Mouse (Mus musculus): ENCODE measurements around the gene Uevld. TPM values are rescaled to one million over a fixed set of nuclear protein-coding genes. Genes with fewer than 3 reads are reported as not detected.
A peak's percentile ranks its signal among the peaks of the same experiment; 100 is the strongest.
"Not testable (repeated sequence)": the region's sequence is repeated elsewhere in the genome, so short reads cannot be mapped to it uniquely, and the experiment has no call there.

The Uevld gene
- polyA plus RNA-seq, 1 experiment from 2014 or later, result 13.5 TPM

DNA sequence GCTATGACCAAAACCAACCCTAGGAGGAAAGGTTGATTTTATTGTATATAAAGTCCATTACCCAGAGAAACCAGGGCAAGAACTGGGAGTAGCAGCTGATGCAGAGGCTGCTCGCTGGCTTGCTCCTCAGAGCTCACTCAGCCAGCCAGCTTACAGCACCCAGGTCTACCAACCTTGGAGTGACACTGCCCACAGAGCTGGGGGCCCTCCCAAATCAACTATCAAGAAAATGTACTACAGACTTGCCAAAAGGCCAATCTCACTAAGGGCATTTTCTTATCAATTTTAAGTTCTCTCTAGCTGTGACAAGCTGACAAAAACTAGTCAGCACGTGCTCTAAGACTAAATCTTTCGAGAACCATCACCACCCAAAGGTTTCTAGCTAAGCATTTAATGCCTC is 37.2 kb upstream of the Uevld start:
- no peaks in the 10 kb centered on the region for H3K9me3 ChIP-seq (replicated peaks)
- H3K27ac ChIP-seq (replicated peaks), result no peak overlapping the region
- no peak for DNase-seq (ENCODE audit: low spot score)
- no peaks in the 10 kb centered on the region for H3K27me3 ChIP-seq (ENCODE audit: low read depth, poor library complexity, severe bottlenecking)
- H3K4me3 ChIP-seq, result no peak overlapping the region
- WGBS, result 95% methylated on average over 3 of the region's 3 CpGs
- peaks cover 2% of the 10 kb centered on the region; the same call in 1 of the 2 replicates for H3K4me1 ChIP-seq
- peaks cover 88% of the 10 kb centered on the region for H3K36me3 ChIP-seq

DNA sequence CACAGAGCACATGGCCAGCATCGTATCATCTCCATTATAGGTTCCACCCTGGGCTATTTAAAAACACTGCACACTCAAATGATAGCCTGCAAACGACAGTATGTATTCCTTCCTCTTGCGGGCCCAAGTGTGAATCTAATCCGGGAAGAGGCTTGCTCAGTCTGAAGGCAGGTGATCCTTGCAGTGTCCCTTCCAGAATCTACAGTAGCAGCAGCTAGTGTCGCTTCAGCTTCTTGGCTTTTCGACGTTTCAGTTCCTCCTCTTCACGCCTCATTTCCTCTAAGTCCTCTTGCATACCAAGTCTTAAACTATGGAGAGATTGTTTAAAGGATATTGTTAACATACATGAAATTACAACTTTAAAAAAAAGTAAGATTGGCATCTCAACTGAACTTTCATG is 34.8 kb upstream of the Uevld start:
- peaks cover 75% of the 10 kb centered on the region for H3K36me3 ChIP-seq
- no peak overlapping the region for H3K4me3 ChIP-seq
- H3K9me3 ChIP-seq (replicated peaks), result no peaks in the 10 kb centered on the region
- H3K27me3 ChIP-seq (ENCODE audit: low read depth, poor library complexity, severe bottlenecking), result no peaks in the 10 kb centered on the region
- no peaks in the 10 kb centered on the region for H3K4me1 ChIP-seq
- DNase-seq (ENCODE audit: low spot score), result no peak
- 89% methylated on average over 8 of the region's 8 CpGs for WGBS
- no peak overlapping the region for H3K27ac ChIP-seq (replicated peaks)

DNA sequence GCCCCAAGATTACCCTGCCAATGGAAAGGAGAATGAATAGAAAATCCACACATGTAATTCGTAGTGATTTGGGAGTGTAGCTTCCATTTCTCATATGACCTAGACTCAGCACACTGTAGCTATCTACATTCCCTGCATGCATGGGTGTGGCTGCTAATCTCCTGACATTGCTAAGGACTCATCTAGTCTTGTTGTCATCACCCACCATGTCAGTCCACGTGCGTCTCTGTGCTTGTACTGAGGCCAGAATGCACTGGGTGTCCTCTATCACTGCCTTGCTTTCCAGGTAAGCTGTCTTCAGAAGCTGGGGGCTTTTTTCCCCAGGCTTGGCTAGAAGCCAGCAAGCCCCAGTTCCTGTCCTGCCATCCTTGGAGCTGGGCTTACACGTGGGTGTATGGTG is 31.1 kb upstream of the Uevld start:
- H3K4me1 ChIP-seq; DNase-seq (ENCODE audit: low spot score); H3K9me3 ChIP-seq (replicated peaks); H3K27ac ChIP-seq (replicated peaks); H3K27me3 ChIP-seq (ENCODE audit: low read depth, poor library complexity, severe bottlenecking); H3K4me3 ChIP-seq: not testable (repeated sequence)
- 81% methylated on average over 4 of the region's 4 CpGs for WGBS
- H3K36me3 ChIP-seq, result peaks cover 39% of the 10 kb centered on the region

DNA sequence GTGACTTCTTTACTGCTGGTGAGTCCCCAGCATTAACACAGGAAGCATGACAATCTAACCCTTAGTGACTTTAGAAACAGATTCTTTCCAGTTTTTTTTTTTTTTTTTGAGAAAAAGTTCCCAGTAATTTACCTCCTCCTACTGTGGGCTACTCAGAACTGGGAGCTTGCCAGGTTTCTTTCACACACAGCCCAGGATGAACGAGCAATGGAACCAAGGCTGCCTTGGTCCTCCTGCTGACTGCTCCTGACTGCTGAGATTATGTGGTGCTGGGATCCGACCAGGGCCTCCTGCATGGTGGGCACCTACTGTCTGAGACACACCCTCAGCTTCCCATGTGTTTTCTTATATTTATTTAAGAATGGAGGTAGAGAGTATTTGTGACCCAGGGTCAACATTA is 28.7 kb upstream of the Uevld start:
- H3K4me3 ChIP-seq, result no peak overlapping the region
- 72% methylated on average over 2 of the region's 2 CpGs for WGBS
- H3K4me1 ChIP-seq, result peaks cover 5% of the 10 kb centered on the region

DNA sequence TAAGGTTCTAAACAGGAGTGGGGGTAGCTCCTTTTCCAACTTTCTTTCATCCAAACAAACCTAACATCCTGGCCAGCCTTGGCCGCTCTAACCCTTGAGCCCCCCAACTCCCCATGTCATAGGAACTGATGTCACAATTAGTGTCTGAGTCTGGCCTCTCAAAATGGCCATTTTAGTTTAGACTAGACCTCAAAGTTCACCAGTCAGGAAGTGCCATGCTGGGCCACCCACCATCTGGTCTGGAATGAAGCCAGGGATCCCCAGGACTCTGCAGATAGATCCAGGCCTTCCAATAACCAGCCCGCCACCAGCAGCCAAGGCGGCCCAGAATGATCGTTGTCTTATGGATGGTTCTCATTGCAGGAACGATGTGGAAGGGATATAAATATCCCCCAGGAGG is 28.3 kb upstream of the Uevld start:
- no peak overlapping the region for H3K4me3 ChIP-seq
- H3K36me3 ChIP-seq, result peaks cover 11% of the 10 kb centered on the region
- H3K9me3 ChIP-seq (replicated peaks), result no peaks in the 10 kb centered on the region
- peak; percentile 18 for DNase-seq (ENCODE audit: low spot score)
- 71% methylated on average over 5 of the region's 5 CpGs for WGBS
- H3K4me1 ChIP-seq, result peaks cover 5% of the 10 kb centered on the region
- no peak overlapping the region for H3K27ac ChIP-seq (replicated peaks)
- H3K27me3 ChIP-seq (ENCODE audit: low read depth, poor library complexity, severe bottlenecking), result no peaks in the 10 kb centered on the region

More for the DNA sequence above, 28.7 kb upstream of the Uevld start:
- no peaks in the 10 kb centered on the region for H3K27me3 ChIP-seq (ENCODE audit: low read depth, poor library complexity, severe bottlenecking)
- no peak overlapping the region for H3K27ac ChIP-seq (replicated peaks)
- H3K9me3 ChIP-seq (replicated peaks), result no peaks in the 10 kb centered on the region
- DNase-seq (ENCODE audit: low spot score), result no peak
- H3K36me3 ChIP-seq, result peaks cover 16% of the 10 kb centered on the region

DNA sequence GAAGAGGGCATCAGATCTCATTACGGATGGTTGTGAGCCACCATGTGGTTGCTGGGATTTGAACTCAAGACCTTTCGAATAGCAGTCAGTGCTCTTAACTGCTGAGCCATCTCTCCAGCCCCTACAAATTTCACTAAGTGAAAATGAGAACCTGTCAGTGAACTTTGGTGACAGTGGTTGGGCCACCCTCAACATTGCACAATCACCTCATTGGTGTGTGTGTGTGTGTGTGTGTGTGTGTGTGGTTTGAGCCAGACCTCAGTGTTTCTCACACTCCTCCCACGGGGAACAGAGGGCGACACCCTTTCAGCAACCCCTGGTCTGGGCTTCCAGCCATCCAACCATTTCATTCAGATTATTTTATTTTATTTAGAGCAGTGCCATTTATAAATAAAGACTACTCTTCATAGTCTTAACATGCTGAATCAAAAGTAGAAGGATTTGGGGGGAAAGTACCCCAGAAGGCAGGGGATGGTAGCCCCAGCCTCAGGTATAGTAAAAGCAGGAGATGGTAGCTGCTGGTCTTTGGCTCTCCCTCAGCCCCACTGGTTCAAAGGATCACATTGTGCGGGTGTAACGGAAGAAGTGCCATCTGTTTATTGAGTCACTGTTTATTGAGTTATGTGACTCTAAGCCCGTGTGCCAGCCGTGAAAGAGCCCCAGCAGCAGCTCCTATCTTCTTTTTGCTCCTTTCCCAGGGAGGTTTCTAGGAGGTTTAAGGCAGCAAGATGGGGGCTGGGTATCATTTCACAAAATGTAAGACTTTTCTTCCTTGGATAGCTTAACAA is 27.6 kb upstream of the Uevld start:
- H3K4me1 ChIP-seq, result peaks cover 5% of the 10 kb centered on the region
- no peak for DNase-seq (ENCODE audit: low spot score)
- no peak overlapping the region for H3K27ac ChIP-seq (replicated peaks)
- H3K36me3 ChIP-seq, result peaks cover 5% of the 10 kb centered on the region; the same call in 1 of the 2 replicates
- no peaks in the 10 kb centered on the region for H3K27me3 ChIP-seq (ENCODE audit: low read depth, poor library complexity, severe bottlenecking)
- no peak overlapping the region for H3K4me3 ChIP-seq
- WGBS, result 69% methylated on average over 8 of the region's 8 CpGs
- no peaks in the 10 kb centered on the region for H3K9me3 ChIP-seq (replicated peaks)

DNA sequence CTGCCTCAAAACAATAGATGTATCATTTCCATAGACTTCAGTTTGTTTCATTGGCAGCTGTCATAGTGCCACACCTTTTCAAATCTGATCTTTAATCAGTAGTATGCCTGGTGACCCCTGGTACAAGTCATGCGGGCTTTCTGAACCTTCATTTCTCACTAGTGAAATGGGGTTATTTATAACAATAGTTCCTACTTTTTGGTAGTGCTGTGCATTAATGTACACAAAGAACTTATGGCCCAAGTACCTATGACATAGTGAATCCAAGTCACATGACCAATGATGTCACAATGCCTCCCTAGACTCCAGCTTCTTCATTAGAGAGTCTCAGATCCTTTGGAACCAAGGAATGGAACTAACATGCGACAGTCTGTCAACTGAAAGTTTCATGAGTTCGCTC is 25.0 kb upstream of the Uevld start, which contains the start of gene Gm9999:
Gene Gm9999, plus strand, starts transcription at position 301 of the 400 bp plus-strand sequence.
- H3K4me3 ChIP-seq, result no peak within 1 kb of the TSS
- WGBS, result 93% methylated on average over 3 of the region's 3 CpGs
- H3K4me1 ChIP-seq, result peaks cover 5% of the 10 kb centered on the region
- no peaks in the 10 kb centered on the region for H3K36me3 ChIP-seq
- no peak within 1 kb of the TSS for H3K27ac ChIP-seq (replicated peaks)
- no peak for DNase-seq (ENCODE audit: low spot score)
- no peaks in the 10 kb centered on the region for H3K9me3 ChIP-seq (replicated peaks)
- no peaks in the 10 kb centered on the region for H3K27me3 ChIP-seq (ENCODE audit: low read depth, poor library complexity, severe bottlenecking)

DNA sequence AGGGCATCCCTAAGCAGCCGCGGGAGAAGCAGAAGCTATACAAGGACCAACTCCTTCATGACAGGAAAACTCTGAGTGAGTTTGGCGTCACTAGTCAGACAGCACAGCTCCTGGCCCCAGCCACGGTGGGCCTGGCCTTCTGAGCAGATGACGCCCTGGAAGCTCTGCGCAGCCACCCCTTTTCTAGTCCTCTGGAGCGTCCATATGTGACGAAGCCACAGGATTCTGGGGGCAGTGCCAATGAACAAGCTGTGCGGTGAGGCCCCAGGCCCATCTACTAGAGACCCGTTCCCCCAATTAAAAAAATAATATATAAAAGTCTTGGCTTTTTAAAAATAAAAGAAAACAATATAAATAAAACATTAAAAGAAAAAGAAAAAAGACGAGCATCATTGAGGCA is 17.1 kb upstream of the Uevld start:
- Histone ChIP-seq H3K36me3 (no peaks in the 10 kb centered on the region), H3K27me3 (ENCODE audit: low read depth, poor library complexity, severe bottlenecking) (no peaks in the 10 kb centered on the region)
- 89% methylated on average over 11 of the region's 11 CpGs for WGBS

DNA sequence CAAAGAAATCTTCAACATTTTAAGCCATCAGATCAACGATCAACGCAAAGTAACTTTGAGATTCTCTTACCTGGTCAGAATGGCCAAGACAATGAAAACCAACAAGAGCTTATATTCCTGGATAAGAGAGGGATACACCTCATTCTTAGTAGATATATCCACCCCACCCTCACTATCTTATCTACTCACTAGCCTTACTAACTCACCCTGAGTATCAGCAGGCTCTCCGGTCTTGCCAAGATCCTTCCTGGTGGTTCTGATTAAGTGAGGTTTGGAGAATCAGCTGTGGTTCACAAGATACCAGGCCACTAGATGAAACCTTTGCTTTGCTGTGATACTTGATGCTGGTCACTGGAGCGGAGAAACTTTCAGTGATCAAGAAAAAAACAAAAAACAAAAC is 16.3 kb upstream of the Uevld start:
- H3K9me3 ChIP-seq (replicated peaks), result no peaks in the 10 kb centered on the region; the same call in 1 of the 2 replicates
- DNase-seq (ENCODE audit: low spot score), result no peak
- 91% methylated on average over 4 of the region's 4 CpGs for WGBS
- H3K4me1 ChIP-seq, result no peaks in the 10 kb centered on the region
- H3K27ac ChIP-seq (replicated peaks), result no peak overlapping the region
- no peaks in the 10 kb centered on the region for H3K36me3 ChIP-seq
- H3K27me3 ChIP-seq (ENCODE audit: low read depth, poor library complexity, severe bottlenecking), result no peaks in the 10 kb centered on the region
- no peak overlapping the region for H3K4me3 ChIP-seq

More for the DNA sequence above, 17.1 kb upstream of the Uevld start:
- Histone ChIP-seq H3K4me1 (no peaks in the 10 kb centered on the region), H3K27ac (replicated peaks) (no peak overlapping the region), H3K9me3 (replicated peaks) (no peaks in the 10 kb centered on the region; the same call in 1 of the 2 replicates), H3K4me3 (no peak overlapping the region)
- DNase-seq (ENCODE audit: low spot score), result no peak

DNA sequence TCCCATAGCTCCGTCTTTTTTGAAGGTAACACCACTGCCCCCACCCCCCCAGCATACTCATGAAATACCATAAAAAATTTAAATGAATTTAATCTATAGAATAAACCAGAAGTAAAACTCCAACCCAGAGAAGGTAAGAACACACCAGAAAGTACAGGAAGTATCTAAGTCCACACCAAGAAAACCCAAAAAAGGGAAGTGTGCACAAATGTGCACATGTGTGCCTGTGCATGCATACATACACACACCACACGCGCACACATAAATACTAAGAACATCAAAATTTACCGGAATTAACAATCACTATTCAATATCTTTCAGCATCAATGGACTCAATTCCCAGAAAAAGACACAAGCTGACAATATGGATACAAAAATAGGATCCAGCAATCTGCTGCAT is 11.6 kb upstream of the Uevld start:
- WGBS, result 92% methylated on average over 4 of the region's 4 CpGs
- Histone ChIP-seq H3K4me1 (no peaks in the 10 kb centered on the region), H3K36me3 (no peaks in the 10 kb centered on the region), H3K27me3 (ENCODE audit: low read depth, poor library complexity, severe bottlenecking) (no peaks in the 10 kb centered on the region), H3K9me3 (replicated peaks) (no peaks in the 10 kb centered on the region; the same call in 1 of the 2 replicates), H3K4me3 (no peak overlapping the region), H3K27ac (replicated peaks) (no peak overlapping the region)
- no peak for DNase-seq (ENCODE audit: low spot score)

DNA sequence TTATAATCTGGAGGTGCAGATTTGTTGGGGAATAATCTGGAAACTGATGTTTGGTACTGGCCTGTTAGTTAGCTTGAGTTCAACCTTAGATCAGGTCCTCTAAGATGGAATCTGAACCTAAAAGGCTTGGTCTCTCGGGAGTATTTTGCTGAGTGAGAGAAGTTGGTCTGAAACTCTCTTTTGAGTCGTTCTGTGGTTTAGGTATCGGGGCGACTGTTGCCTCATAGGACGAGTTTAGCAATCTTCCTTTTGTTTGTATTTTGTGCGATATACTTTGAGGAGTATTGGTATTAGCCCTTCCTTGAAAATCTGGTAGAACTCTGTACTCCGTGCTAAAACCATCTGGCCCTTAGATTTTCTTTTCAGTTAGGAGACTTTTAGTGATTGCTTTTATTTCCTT is 5.7 kb upstream of the Uevld start:
- peak overlapping the region; percentile 67; the same call in 1 of the 2 replicates for H3K27ac ChIP-seq (replicated peaks)
- 87% methylated on average over 7 of the region's 7 CpGs for WGBS
- DNase-seq (ENCODE audit: low spot score), result no peak
- peaks cover 9% of the 10 kb centered on the region for H3K4me1 ChIP-seq
- no peak overlapping the region for H3K4me3 ChIP-seq
- H3K27me3 ChIP-seq (ENCODE audit: low read depth, poor library complexity, severe bottlenecking), result peaks cover 20% of the 10 kb centered on the region
- no peaks in the 10 kb centered on the region for H3K9me3 ChIP-seq (replicated peaks)
- H3K36me3 ChIP-seq, result no peaks in the 10 kb centered on the region

DNA sequence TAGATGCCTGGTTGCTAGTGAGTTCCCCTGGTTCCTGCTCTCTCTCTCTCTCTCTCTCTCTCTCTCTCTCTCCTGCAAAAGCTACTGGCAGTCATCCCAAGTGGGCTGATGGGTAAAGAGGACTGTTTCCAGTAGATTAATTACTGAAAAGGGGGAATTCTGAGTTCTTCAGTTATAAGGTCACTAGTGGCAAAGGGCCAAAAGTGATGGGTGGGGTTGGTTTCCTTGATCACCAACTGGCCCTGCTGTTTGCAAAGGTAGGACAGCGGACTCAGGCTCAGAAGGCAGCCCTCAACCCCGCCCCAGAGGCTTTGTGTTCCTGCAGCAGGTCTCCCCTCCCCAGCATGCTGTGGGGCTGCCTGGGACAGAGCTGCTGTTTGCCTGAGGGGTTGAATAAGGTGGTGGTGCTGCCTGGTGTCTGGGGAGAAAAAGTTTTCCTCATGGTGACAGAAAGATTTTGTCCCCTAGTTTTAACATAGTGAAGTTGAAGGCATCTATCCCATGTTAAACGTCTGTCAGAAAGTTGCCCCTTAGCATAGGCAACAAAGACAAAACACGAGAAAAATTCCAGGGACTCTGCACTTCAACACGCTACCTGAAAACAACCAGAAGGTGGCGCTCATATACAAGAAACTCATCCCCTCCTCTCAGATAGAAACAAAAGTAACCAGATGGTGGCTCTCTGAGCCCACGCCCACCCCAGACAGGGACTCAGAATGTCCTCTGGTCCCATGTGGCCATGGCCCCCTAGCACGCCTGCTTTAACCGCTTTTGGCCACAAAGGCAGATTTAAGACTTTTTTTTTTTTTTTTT is 4.7 kb upstream of the Uevld start:
- H3K4me1 ChIP-seq, result peaks cover 15% of the 10 kb centered on the region
- peaks cover 23% of the 10 kb centered on the region for H3K27me3 ChIP-seq (ENCODE audit: low read depth, poor library complexity, severe bottlenecking)
- H3K9me3 ChIP-seq (replicated peaks), result no peaks in the 10 kb centered on the region
- no peaks in the 10 kb centered on the region for H3K36me3 ChIP-seq
- DNase-seq (ENCODE audit: low spot score), result peak; percentile 76
- H3K4me3 ChIP-seq, result no peak overlapping the region
- H3K27ac ChIP-seq (replicated peaks), result peak overlapping the region; percentile 79
- WGBS, result under 1% methylated on average over 9 of the region's 9 CpGs

DNA sequence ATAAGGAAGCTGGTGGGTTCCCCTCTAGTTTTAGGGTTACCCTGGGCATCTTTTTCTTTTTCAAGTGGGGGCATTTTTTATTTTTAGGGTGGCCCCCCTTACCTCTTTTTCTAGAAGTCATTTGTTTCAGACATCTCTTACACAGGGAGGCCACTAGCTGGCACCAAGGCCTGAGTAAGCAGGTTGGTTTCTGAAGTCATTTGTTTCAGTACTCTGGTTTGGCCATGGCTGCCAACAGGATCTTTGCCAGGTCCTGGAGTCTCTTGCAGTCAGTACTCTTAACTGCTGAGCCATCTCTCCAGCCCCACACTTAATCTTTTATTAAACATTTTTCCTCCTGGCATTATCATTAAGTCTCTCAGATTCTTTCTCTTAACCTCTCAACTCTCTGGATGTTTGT is 3.8 kb upstream of the Uevld start:
- Histone ChIP-seq H3K27ac (replicated peaks) (no peak overlapping the region), H3K27me3 (ENCODE audit: low read depth, poor library complexity, severe bottlenecking) (peaks cover 23% of the 10 kb centered on the region), H3K4me1 (peaks cover 24% of the 10 kb centered on the region), H3K9me3 (replicated peaks) (no peaks in the 10 kb centered on the region), H3K36me3 (no peaks in the 10 kb centered on the region), H3K4me3 (no peak overlapping the region)
- DNase-seq (ENCODE audit: low spot score), result no peak
